Mouse (Mus musculus) left cerebral cortex, adult 9 months (tissue): ENCODE measurements at regions not wholly inside any gene's neighbourhood (a gene's known extent, or its start where the extent isn't known, plus 50 kb on each side); places are given as distances from the start of the nearest gene placed in this dataset.
A peak's percentile ranks its signal among the peaks of the same experiment; 100 is the strongest.

ENCODE experiments used
- DNase-seq, 2 experiments: peaks; one replicate each; pipeline ENCODE4 v3.0.0; 2022; ENCODE audit warnings: low spot score in 2 of 2

GRCm38 (mm10) chr13:110978022-110978421 lies 276.8 kb upstream of the Actbl2 start:
- DNase-seq: no peak

- peak in 1 of 2 experiments; percentile 23 for DNase-seq
These were observed 264.1 kb upstream of the Actbl2 start for GRCm38 (mm10) chr13:110990677-110991076.

- DNase-seq: no peak
These were observed 263.7 kb upstream of the Actbl2 start for GRCm38 (mm10) chr13:110991121-110991520.

- no peak for DNase-seq
These were observed 260.2 kb upstream of the Actbl2 start for GRCm38 (mm10) chr13:110994596-110994995.

GRCm38 (mm10) chr13:111002670-111003069 lies 252.1 kb upstream of the Actbl2 start:
- no peak for DNase-seq

DNA sequence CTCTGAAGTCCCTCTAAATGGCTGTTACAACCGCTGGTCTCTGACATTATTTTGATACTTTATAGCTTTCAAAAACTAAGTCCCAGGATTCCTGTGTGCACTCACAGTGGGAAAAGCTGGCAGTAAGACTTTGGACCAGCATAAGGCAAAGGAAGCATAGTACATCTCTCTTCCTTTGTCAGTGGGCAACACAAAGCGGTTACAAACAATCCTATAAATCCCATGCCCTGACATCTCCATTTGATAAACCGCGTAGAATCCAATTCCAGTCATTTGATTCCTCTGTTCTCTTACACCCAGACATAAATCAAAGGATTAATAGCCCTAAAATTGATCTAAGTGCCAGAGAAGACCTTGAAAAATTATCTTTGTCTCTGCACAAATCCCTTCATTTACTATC lies 240.7 kb upstream of the Actbl2 start:
- no peak for DNase-seq

- DNase-seq: no peak
These were observed 224.7 kb upstream of the Actbl2 start for GRCm38 (mm10) chr13:111030111-111030510.

DNA sequence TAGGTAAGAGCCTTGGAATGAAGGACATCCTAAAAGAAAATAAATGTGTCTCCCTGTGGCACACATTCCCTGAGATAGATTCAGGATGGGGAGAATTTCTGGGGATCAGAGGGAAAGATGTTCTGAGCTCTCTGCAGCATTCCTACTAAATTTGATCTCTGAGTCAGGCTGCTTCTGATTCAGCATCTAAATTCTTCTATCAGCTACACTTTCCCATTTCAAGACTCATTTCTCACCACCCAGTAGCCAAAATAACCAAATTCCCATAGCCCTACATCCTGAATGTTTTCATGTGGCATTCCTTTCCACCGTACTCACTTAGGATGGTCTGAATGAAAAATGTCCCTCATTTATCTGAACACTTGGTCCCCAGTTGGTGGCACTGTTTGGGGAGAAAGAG lies 223.2 kb upstream of the Actbl2 start:
- DNase-seq: no peak

DNA sequence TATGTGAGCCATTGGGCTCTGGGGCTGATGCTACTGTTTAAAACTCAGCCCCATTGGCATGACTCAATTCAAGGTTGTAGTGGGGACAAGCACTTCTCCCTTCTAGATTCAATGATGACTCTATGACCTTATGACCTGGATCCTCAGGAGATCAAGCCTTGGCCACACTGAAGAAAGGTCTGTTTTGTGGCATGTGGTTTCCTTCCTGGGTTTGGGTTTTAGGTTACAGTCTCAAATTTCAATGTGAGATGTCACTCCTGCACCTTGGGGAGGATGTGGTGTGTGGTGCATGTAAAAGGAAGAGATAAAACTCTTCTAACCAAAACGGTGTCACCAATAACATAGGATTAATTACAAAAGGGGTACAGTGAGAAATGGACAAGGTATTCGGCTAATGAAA lies 211.2 kb upstream of the Actbl2 start:
- DNase-seq: no peak

DNA sequence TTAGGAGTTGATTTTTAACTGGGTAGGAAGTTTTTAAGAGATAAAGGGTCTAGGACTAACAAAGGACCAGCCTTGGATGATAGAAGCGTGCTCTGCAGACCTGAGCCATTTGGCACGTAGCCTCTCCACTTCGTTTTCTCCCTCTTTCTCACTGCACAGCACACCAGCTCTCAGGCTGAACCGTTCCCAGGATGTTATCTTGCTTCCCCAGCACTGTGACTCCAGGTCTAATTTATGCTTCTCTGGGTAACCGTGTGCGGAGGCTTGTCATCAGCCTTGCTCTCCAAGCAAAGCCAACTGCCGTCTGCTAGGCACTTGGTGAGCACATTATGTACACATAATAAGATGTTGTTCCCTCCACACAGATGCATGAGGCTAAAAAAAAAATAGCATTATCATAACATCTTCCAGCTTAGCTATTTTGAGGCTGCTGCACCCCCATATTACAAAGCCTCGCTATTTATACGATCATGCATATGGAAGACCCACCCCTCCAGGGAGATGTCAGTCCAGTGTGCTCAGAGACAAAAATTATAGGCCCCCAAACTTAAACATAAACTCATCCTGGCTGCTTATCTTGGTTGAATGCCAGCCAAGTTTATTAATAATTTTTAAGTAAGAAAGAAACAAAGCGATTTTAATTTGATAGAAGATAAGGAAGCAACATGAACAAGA lies 210.3 kb upstream of the Actbl2 start:
- peak; percentile 77 to 82 for DNase-seq

DNA sequence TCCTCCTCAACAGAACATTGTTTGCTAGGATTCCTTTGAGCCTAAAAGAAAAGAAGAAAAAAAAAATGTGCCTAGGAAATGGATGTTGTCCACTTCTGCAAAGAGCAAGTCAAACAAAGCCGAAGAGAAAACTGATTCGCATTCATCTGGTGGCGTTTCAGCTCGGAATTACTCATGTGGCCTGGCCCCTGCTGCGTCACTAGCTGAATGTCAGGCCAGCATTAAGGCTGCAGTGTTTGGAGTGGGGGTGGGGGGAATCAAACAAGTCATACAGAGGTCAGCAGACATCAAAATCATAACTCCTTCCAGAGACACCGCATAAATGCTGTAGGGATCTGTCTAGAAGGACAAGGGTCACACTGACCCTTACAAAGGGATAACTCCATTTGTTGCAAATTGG lies 204.7 kb upstream of the Actbl2 start:
- DNase-seq: no peak

GRCm38 (mm10) chr13:111055817-111056216 lies 199.0 kb upstream of the Actbl2 start:
- DNase-seq: no peak

DNA sequence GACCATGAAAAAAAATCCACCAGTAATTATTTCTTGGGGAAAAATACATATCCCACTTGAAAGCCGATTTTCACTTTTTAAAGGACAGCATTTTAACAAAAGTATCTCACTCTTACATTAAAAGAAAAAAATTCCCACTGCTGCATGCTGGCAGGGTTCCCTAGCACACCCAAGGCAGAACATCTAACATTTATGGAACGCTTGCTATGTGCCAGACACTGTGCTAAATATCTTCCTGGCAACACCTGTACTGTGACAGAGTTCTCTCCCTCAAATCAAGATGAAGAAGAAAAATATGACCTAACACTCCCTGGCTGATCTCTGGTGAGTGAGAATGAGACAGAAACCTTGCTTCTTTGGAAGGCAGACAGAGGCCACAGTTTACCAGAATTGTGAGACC lies 167.1 kb upstream of the Actbl2 start:
- DNase-seq: no peak

DNA sequence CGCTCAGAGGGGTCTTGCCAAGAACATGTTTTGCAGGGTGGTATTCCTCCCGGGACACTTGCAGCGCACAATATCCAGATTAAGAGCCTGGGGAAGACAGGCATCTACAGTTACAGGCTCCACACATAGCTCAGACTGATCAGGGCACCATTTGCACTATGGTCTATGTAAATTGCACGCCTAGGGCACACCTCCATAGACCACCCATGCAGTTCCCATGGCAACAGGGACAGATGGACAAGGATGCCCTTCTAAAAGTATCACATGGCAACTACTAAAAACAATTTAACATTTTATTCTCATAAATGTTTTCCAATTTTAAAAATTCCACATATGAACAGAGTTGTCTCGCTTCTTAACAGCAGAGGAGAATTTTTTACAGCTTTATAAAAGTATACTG lies 158.7 kb upstream of the Actbl2 start:
- peak in 1 of 2 experiments; percentile 35 for DNase-seq

DNA sequence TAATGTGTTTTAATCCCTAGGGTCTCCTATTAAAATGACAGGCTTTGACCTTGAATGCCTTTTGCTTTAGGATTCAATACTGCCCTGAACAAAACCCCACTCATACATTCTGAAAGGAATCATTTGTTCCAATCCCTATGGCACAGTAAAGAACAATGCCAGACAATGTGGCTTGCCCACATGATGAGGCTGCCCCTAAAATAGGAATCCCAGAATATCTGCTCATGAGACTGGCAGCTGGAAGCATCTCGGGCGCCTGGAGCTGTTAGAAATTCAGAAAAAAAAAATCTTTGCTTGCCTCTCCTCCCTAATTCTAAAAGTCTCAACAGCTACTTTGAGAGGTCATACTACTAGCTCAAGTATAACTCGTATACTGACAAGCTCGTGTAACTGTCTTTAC lies 157.5 kb upstream of the Actbl2 start:
- peak; percentile 55 to 58 for DNase-seq

DNA sequence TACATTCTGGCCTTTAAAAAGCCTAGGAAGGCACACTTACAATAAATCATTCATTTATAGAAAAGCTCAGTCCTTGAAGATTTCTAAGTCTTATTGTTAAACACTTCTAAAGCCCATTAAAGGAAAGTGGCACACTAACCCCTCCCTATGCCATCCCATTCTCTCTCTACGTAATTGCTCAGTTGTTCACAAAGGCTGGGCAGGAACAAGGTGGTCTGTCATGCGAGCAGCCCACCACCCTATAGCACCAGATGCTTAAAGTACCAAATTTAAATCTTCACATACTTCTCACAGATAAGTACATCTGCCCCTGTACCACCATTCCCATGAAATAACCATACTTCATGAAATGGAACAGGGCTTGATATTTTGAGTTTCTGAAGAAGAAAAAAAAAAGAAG lies 156.1 kb upstream of the Actbl2 start:
- DNase-seq: no peak

GRCm38 (mm10) chr13:111099252-111099651 lies 155.6 kb upstream of the Actbl2 start:
- DNase-seq: peak; percentile 60 to 66

DNA sequence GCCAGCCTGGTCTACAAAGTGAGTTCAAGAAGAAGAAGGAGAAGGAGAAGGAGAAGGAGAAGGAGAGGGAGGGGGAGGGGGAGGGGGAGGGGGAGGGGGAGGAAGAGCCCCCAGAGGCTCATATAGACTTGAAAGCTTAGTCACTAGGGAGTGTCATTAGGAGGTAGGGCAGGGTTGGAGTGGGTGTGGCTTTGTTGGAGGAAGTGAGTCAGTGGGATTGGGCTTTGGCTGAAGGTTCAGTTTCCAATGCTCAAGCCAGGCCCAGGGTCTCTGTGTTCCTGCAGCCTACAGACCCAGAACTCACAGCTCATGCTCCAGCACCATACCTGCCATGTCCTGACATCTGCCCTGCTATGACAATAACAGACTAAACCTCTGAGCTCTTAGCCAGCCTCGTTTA lies 154.4 kb upstream of the Actbl2 start:
- DNase-seq: no peak

GRCm38 (mm10) chr13:111104567-111105219 lies 150.1 kb upstream of the Actbl2 start:
- no peak for DNase-seq

DNA sequence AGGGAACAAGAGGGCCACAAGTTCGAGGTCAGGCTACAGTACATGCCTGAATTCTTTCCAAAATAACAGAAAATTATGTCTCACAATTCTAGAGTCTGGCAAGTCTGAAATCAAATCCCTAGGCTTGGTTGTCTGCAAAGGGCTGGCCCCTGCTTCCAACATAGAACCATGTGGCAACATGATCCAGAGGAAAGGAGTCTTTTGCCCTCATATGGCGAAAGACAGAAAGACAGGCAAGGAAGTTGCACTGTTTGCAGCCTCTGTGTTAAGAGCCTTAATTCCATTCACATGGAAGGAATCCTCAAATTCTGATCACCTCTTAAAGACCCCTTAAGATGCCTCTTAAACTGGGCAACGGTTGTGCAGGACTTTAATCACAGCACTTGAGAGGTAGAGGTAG lies 123.7 kb upstream of the Actbl2 start:
- no peak for DNase-seq

DNA sequence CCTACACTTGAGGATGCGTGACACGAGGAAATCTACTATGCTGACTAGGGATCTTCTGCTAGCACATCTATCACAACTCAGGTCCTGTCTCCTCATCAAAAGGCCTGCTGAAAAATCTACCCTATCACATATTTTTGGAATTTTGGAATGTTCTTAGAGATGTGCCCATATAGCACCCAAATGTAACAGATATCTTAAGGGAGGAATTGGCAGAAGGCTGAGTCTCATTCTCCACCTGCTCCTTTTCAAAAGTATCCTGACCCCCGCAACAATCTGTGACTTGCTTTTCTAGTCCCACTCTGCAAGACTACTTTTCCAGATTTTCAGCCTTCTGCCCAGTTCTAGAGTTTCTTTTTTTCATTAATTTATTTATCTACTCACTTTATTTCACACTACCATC lies 118.4 kb upstream of the Actbl2 start:
- DNase-seq: peak in 1 of 2 experiments; percentile 8

GRCm38 (mm10) chr13:111142757-111143420 lies 111.9 kb upstream of the Actbl2 start:
- no peak for DNase-seq

GRCm38 (mm10) chr13:111144721-111145120 lies 110.1 kb upstream of the Actbl2 start:
- peak in 1 of 2 experiments; percentile 29 for DNase-seq
